Mouse (Mus musculus) ES-Bruce4 (cell line): ENCODE measurements around the gene Rarg.

Source experiments
- CTCF ChIP-seq: IDR thresholded peaks from one replicate; pipeline ENCODE4 v1.8.1; 2011; ENCODE audit warnings: low read depth, low read length
- EP300 ChIP-seq: IDR thresholded peaks from 2 replicates; pipeline ENCODE4 v1.6.1; 2011; ENCODE audit warnings: low read depth, low read length; ENCODE audit not compliant: insufficient read depth
- POLR2A ChIP-seq: IDR thresholded peaks from one replicate; pipeline ENCODE4 v1.8.1; 2011; ENCODE audit warnings: low read length; ENCODE audit not compliant: insufficient read depth

DNA sequence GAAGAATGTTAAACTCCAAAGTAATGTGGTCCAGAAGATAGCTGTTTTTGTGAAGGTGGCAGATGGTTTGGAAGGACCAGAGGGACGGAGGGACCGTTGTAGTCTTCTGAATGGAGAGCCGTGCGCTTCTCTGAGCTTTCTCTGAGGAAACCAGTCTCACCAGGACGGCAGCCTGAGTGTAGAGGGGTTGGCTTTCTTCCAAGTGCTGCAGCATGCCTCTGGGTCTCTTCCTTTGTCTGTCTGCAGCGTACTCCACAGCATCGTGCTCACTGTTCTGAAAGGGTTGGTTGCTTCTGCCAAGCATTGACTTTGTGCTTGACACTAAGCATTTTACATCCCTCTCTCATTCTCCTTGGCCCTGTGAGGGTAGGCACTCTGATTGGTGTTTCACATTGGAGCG lies 51.5 kb downstream of the Rarg start:
- TF ChIP-seq POLR2A (no peak), EP300 (no peak), CTCF (no peak)
